Mouse (Mus musculus) left cerebral cortex, adult 18-20 months (tissue): Measurements from ENCODE around the gene Ints11. TPM values are rescaled to one million over a fixed set of nuclear protein-coding genes. Genes with fewer than 3 reads are reported as not detected.

ENCODE experiments used
- microRNA-seq, 2 experiments: library from miRNA; unstranded; fragments of <30 nt; microRNA quantifications; one replicate each; pipeline ENCODE4 v1.2.0; 2021
- total RNA-seq, 2 experiments: library from RNA; stranded (reverse); gene quantifications; 2 replicates each; pipeline ENCODE4 v1.2.3; 2021

Gene Ints11
- total RNA-seq, 2 experiments from 2014 or later = 31.7 to 33.9 TPM

Small RNAs within 50 kb of the gene (microRNA-seq; reads per million reads assigned to microRNA genes)
- 0 reads per million in 2 experiments for gene Gm22991

Other genes starting within 250 kb of the Ints11 start
- 10 to 100 TPM; 47.1 to 49.4 TPM for gene Cdk11b, start 244.7 kb upstream of the Ints11 start, total RNA-seq
- not detected for gene Gm10563, start 224.1 kb upstream of the Ints11 start, total RNA-seq
- gene Mmp23, start 216.2 kb upstream of the Ints11 start, total RNA-seq = 1 to 10 TPM; 2.4 to 4.6 TPM
- gene Mib2, start 200.3 kb upstream of the Ints11 start, total RNA-seq = 100 to 1,000 TPM; 128 to 129 TPM
- 10 to 100 TPM; 27.8 to 32.8 TPM for gene Fndc10, start 175.2 kb upstream of the Ints11 start, total RNA-seq
- gene Ssu72, start 164.7 kb upstream of the Ints11 start, total RNA-seq = 10 to 100 TPM; 90.6 to 97.4 TPM
- 10 to 100 TPM; 51.1 to 53.0 TPM for gene Tmem240, start 134.7 kb upstream of the Ints11 start, total RNA-seq
- 10 to 100 TPM; 48.3 to 55.6 TPM for gene Atad3a, start 108.5 kb upstream of the Ints11 start, total RNA-seq
- 10 to 100 TPM; 15.6 to 17.6 TPM for gene Vwa1, start 94.8 kb upstream of the Ints11 start, total RNA-seq
- gene Tmem88b, start 83.7 kb upstream of the Ints11 start, total RNA-seq = 10 to 100 TPM; 16.4 to 19.0 TPM
- under 1 TPM in 1 of 2 experiments, not detected in 1; 0.44 TPM for gene Ankrd65, start 79.1 kb upstream of the Ints11 start, total RNA-seq
- gene Mrpl20, start 66.7 kb upstream of the Ints11 start, total RNA-seq = 10 to 100 TPM; 84.9 to 89.4 TPM
- gene Ccnl2, start 57.1 kb upstream of the Ints11 start, total RNA-seq = 10 to 100 TPM; 60.1 to 65.5 TPM
- gene Aurkaip1, start 38.3 kb upstream of the Ints11 start, total RNA-seq = 100 to 1,000 TPM; 103 to 110 TPM
- 1 to 10 TPM; 6.2 to 7.3 TPM for gene Mxra8, start 29.9 kb upstream of the Ints11 start, total RNA-seq
- 10 to 100 TPM; 88.0 to 96.3 TPM for gene Dvl1, start 22.1 kb upstream of the Ints11 start, total RNA-seq
- under 1 TPM; 0.23 TPM for gene Tas1r3, start 6.2 kb upstream of the Ints11 start, total RNA-seq
- 10 to 100 TPM; 23.1 to 33.8 TPM for gene Cptp, start 106 bp upstream of the Ints11 start, total RNA-seq
- gene Pusl1, start 22.2 kb downstream of the Ints11 start, total RNA-seq = 10 to 100 TPM; 54.9 to 58.6 TPM
- 100 to 1,000 TPM; 124 to 128 TPM for gene Acap3, start 22.3 kb downstream of the Ints11 start, total RNA-seq
- 10 to 100 TPM; 67.6 to 70.3 TPM for gene Ube2j2, start 74.3 kb downstream of the Ints11 start, total RNA-seq
- gene C1qtnf12, start 92.8 kb downstream of the Ints11 start, total RNA-seq = 10 to 100 TPM; 16.6 to 17.7 TPM
- gene B3galt6, start 123.1 kb downstream of the Ints11 start, total RNA-seq = 10 to 100 TPM in 1 of 2 experiments, 1 to 10 TPM in 1; 8.9 to 10.7 TPM
- 100 to 1,000 TPM; 213 to 215 TPM for gene Sdf4, start 123.3 kb downstream of the Ints11 start, total RNA-seq
- gene Tnfrsf4, start 144.3 kb downstream of the Ints11 start, total RNA-seq = 1 to 10 TPM in 1 of 2 experiments, under 1 TPM in 1; 0.95 to 2.3 TPM
- not detected for gene Tnfrsf18, start 156.6 kb downstream of the Ints11 start, total RNA-seq
- not detected for gene Ttll10, start 189.9 kb downstream of the Ints11 start, total RNA-seq
- 10 to 100 TPM; 29.4 to 30.7 TPM for gene 9430015G10Rik, start 240.4 kb downstream of the Ints11 start, total RNA-seq